Mouse (Mus musculus) layer of hippocampus, postnatal 10 days (tissue): ENCODE measurements at regions not wholly inside any gene's neighbourhood (a gene's known extent, or its start where the extent isn't known, plus 50 kb on each side); places are given as distances from the start of the nearest gene placed in this dataset.
"Not testable (repeated sequence)": the region's sequence is repeated elsewhere in the genome, so short reads cannot be mapped to it uniquely, and the experiment has no call there.

Experiments
- DNase-seq, 2 experiments: peaks; one replicate each; pipeline ENCODE4 v3.0.0; 2021; ENCODE audit warnings: low spot score in 2 of 2

GRCm38 (mm10) chr12:14253336-14253735 is 101.5 kb upstream of the Fam84a start:
- peak in 1 of 2 experiments; percentile 17 for DNase-seq

- no peak for DNase-seq
Measured at GRCm38 (mm10) chr12:14250124-14250523, 98.3 kb upstream of the Fam84a start.

DNA sequence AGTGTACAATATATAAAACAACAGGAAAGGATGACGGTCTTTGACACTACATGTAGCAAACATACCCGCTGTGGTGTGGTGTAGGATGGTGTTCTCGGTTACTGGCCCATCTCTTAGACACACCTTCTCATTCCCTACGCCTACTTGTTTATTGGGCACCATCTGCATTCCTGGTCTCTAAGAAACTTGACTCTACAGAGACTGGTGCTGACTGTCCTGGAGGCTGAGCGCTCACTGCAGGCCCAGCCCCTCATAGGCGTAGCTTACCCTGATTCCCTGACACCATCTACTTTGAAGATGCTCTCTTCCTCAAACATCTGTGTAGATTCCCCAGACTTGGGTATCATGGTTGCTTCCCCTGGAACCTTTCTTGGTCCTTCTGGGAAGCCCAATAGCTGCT is 90.9 kb upstream of the Fam84a start:
- DNase-seq: not testable (repeated sequence)

GRCm38 (mm10) chr12:14237699-14238098 is 85.8 kb upstream of the Fam84a start:
- DNase-seq: no peak

DNA sequence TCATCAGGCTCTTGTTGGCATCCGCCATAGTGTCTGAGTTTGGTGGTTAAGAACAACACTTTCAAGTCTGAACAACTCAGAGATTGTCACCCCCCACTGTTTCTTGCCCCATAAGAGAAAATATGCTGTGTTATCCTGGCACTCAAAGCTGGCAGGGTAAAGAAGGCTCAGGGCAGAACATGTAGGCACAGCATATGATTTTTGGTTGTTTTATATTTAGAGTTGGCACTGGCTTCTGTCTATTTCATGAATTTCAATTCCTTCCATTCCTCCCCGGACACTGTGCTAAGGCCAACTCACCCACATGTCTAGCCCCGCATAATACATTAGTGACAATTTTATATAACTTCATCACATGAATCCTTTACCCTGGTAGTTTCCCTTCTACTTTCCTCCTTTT is 83.5 kb upstream of the Fam84a start:
- no peak for DNase-seq

DNA sequence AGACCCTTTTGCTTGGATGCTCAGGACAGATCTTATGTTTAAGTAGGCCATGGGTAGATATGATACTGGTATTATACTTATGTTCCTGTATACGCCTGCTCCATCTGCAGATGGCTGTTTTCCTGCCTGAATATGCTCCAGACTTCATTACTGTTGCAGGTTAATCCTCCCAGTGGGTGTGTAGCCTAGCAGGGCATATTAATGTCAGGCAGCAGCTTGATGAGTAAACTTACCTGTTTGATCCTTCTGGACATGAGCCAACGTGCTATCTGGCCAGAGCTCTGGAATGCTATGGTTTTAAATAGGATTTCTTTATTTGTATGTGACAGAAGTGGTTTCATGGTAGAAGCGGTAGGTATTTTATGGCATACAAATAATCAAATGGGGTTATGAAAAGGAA is 60.8 kb upstream of the Fam84a start:
- no peak for DNase-seq

- no peak for DNase-seq
Measured at GRCm38 (mm10) chr12:14209881-14210280, 58.0 kb upstream of the Fam84a start.

- no peak for DNase-seq
Measured at GRCm38 (mm10) chr12:14207288-14207687, 55.4 kb upstream of the Fam84a start.

DNA sequence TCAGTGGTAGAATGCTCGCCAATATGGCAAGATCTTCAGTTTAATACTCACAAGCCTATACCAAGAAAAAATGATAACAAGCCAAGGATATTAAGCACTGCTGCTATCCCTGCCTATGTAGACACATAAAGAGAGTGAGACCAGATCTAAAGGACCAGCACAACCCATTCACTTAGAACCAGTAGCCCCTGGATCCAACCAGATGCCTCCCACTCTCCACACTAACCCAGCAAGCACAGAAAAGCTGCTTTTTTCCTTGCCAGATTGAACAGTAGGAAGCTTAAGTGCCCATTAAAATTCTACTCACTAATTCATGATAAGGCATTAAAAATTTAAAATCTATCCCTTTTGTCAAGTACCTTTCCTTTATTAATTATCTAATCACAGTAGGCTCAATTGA is 52.6 kb upstream of the Fam84a start:
- DNase-seq: no peak
